ENCODE assay signal across 9 mouse cellular contexts in the genomic region with DNA sequence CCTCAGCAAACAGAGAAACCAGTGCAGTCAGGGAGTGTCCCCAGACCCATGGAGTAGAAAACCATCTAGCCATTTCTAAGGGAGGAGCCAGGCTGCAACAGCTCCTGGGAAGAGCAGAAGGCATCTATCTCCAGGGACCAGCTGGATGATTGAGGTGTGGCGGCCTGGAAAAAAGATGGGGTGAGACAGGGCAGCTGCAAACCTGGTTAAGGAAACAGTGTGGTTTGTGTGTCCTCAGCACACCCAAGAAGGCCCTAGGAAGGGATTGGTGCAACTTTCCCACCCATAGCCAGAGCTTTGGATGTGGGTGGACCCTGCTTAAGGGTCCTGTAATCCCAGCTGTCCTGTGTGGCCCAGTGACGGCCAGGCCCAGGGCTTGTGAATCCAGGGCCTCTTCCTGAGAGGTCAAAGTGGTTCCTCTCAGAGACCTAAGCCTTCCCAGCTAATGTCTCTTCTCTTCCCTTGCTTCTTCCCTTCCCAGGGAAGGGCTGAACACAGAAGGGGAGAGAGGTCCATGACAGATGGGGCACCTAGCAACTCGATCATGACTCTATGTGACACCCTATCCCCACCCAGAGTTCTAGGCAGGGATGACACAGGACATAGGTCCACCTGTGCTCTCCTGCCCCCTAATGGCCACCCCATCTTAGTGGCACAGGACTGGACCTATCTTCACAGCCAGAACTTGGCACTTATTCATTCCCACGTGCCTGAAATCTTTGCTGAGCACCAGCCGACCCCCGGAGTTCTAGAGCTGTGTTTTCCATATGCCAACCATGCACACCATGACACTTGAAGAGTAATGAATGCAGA. TPM values are rescaled to one million over a fixed set of nuclear protein-coding genes. Genes with fewer than 3 reads are reported as not detected.
A peak's percentile ranks its signal among the peaks of the same experiment; 100 is the strongest.
DNase-seq lines count a peak whose midpoint lies in the region; ATAC-seq and TF ChIP-seq lines count a peak whose summit lies in the region.
"Had no signal": no experiment of that assay in that cellular context is flagged by ENCODE, and none has a peak within 500 bp of the region (broad histone marks: within the 10 kb centered on the region; RNA-seq: fewer than 3 reads in every experiment).

No protein-coding gene starts in this region.

- H3K4me3 ChIP-seq in layer of hippocampus, adult 2 months = no peak overlapping the region
- H3K4me3 ChIP-seq in intestine, postnatal 0 days (ENCODE audit: low read depth, low read length) = no peak overlapping the region
- H3K4me3 ChIP-seq: embryonic facial prominence, embryonic 12.5 days had no signal

- no peak for DNase-seq in layer of hippocampus, adult 2 months (ENCODE audit: low spot score in 2 of 2)
- DNase-seq in layer of hippocampus, adult 9-10 months (ENCODE audit: low spot score) = no peak
- DNase-seq in R1 (ENCODE audit: low read depth, low spot score) = peak; percentile 39
- DNase-seq in lung, postnatal 25 days (ENCODE audit: low spot score) = peak; percentile 68
- DNase-seq in thymus, postnatal 25 days = peak; percentile 52
- DNase-seq in Muller cell, postnatal 12 days (ENCODE audit: inconsistent ontology term) = no peak

- no peaks in the 10 kb centered on the region for H3K36me3 ChIP-seq in intestine, postnatal 0 days (ENCODE audit: control insufficient read depth, insufficient read depth)
- H3K36me3 ChIP-seq: embryonic facial prominence, embryonic 12.5 days had no signal

- no peaks in the 10 kb centered on the region for H3K27me3 ChIP-seq in intestine, postnatal 0 days (replicated peaks; ENCODE audit: control insufficient read depth, insufficient read depth, low read length)
- H3K27me3 ChIP-seq: embryonic facial prominence, embryonic 12.5 days had no signal

- H3K4me1 ChIP-seq in intestine, postnatal 0 days (replicated peaks; ENCODE audit: control insufficient read depth, insufficient read depth, low read length) = no peaks in the 10 kb centered on the region
- H3K4me1 ChIP-seq: embryonic facial prominence, embryonic 12.5 days had no signal

- H3K27ac ChIP-seq in layer of hippocampus, adult 2 months = no peak overlapping the region
- no peak overlapping the region for H3K27ac ChIP-seq in intestine, postnatal 0 days (ENCODE audit: low read depth, low read length)
- H3K27ac ChIP-seq: embryonic facial prominence, embryonic 12.5 days had no signal

- no peak overlapping the region for H3K9ac ChIP-seq in intestine, postnatal 0 days (ENCODE audit: low read depth, low read length)
- H3K9ac ChIP-seq: embryonic facial prominence, embryonic 12.5 days had no signal

- peak; percentile 65 for TF ChIP-seq CTCF in layer of hippocampus, adult 2 months (conservative IDR thresholded peaks at IDR 0.05)
- peak; percentile 80 for TF ChIP-seq CTCF in intestine, postnatal 0 days (IDR thresholded peaks at IDR 0.05; ENCODE audit: low read depth)

- H3K4me2 ChIP-seq in intestine, postnatal 0 days (replicated peaks; ENCODE audit: low read depth) = no peak overlapping the region
- H3K4me2 ChIP-seq: embryonic facial prominence, embryonic 12.5 days had no signal

- H3K9me3 ChIP-seq in intestine, postnatal 0 days (ENCODE audit: control insufficient read depth) = no peaks in the 10 kb centered on the region
- H3K9me3 ChIP-seq: embryonic facial prominence, embryonic 12.5 days had no signal

- WGBS in intestine, postnatal 0 days = 53% methylated on average over 6 of the region's 6 CpGs

- peak; percentile 92 for ATAC-seq in common myeloid progenitor, adult 5-6 weeks (replicated peaks; ENCODE audit: low read depth, poor library complexity, severe bottlenecking)
- ATAC-seq in intestine, postnatal 0 days = peak; percentile 52; the same call in 1 of the 2 replicates

RNA-seq across cellular contexts. Expression of gene Purb, which starts 14.2 kb away (rescaled TPM):
- 100 to 1,000 TPM; 234 to 240 TPM for total RNA-seq in layer of hippocampus, adult 2 months (2021)
- 65.8 and 78.7 TPM in 2 replicates for total RNA-seq in common myeloid progenitor, adult 5-6 weeks (2017)
- 21.6 and 25.1 TPM in 2 replicates for polyA plus RNA-seq in intestine, postnatal 0 days (2015; fragmentation: Nextera tagmentation; extraction: Ambion mirVana)

RNA-seq across cellular contexts. Expression of gene Myo1g, which starts 30.9 kb away (rescaled TPM):
- under 1 TPM; 0.59 to 0.91 TPM for total RNA-seq in layer of hippocampus, adult 2 months (2021)
- total RNA-seq in common myeloid progenitor, adult 5-6 weeks (2017) = 27.1 and 38.1 TPM in 2 replicates
- polyA plus RNA-seq in intestine, postnatal 0 days (2015; fragmentation: Nextera tagmentation; extraction: Ambion mirVana) = 0.87 and 0.95 TPM in 2 replicates

RNA-seq across cellular contexts. Expression of gene H2afv, which starts 45.7 kb away (rescaled TPM):
- total RNA-seq in layer of hippocampus, adult 2 months (2021) = 10 to 100 TPM; 43.6 to 47.3 TPM
- total RNA-seq in common myeloid progenitor, adult 5-6 weeks (2017) = 88.8 and 129 TPM in 2 replicates
- 343 and 346 TPM in 2 replicates for polyA plus RNA-seq in intestine, postnatal 0 days (2015; fragmentation: Nextera tagmentation; extraction: Ambion mirVana)

RNA-seq across cellular contexts. Expression of gene Ccm2, which starts 56.8 kb away (rescaled TPM):
- 10 to 100 TPM; 50.2 to 55.8 TPM for total RNA-seq in layer of hippocampus, adult 2 months (2021)
- total RNA-seq in common myeloid progenitor, adult 5-6 weeks (2017) = 36.7 and 39.4 TPM in 2 replicates
- polyA plus RNA-seq in intestine, postnatal 0 days (2015; fragmentation: Nextera tagmentation; extraction: Ambion mirVana) = 37.2 and 39.6 TPM in 2 replicates

Comparison
In these comparisons a context has a peak if more than half of its experiments do, and no peak if none do; other contexts are left out.
1. DNase-seq: peak in R1 (single experiment), lung, postnatal 25 days (single experiment) and thymus, postnatal 25 days (single experiment); none in layer of hippocampus, adult 2 months (0 of 2), layer of hippocampus, adult 9-10 months (single experiment) and Muller cell, postnatal 12 days (single experiment).
2. RNA of gene Myo1g, which starts 30.9 kb away (total RNA-seq): 27.1 to 38.1 TPM in common myeloid progenitor, adult 5-6 weeks; 0.59 to 0.91 TPM in layer of hippocampus, adult 2 months; every median in the first group is over 10 times any median in the second.